Mouse (Mus musculus) myocyte (in vitro differentiated cells): ENCODE data around the gene Olfr465-ps1.

Source experiments
- MAX ChIP-seq: IDR thresholded peaks from one replicate; pipeline ENCODE4 v1.6.1; 2011; ENCODE audit warnings: low read depth, mild to moderate bottlenecking, control low read depth
- MYOD1 ChIP-seq, 3 experiments: IDR thresholded peaks; one replicate each; pipeline ENCODE4 v1.6.1; 2011; ENCODE audit warnings: control low read depth in 2 of 3, low read depth in 2 of 3, mild to moderate bottlenecking in 2 of 3, moderate library complexity in 1 of 3; ENCODE audit not compliant: insufficient read length in 2 of 3, control insufficient read depth in 1 of 3
- MYOG ChIP-seq, 3 experiments: IDR thresholded peaks; one replicate each; pipeline ENCODE4 v1.6.1; 2011; ENCODE audit warnings: control low read depth in 2 of 3, low read depth in 2 of 3, mild to moderate bottlenecking in 2 of 3; ENCODE audit not compliant: insufficient read length in 2 of 3, control insufficient read depth in 1 of 3, insufficient read depth in 1 of 3
- POLR2A ChIP-seq: IDR thresholded peaks from one replicate; pipeline ENCODE4 v1.6.1; 2011; ENCODE audit warnings: low read depth, mild to moderate bottlenecking, control low read depth, moderate library complexity; ENCODE audit not compliant: insufficient read length
- POLR2AphosphoS2 ChIP-seq: IDR thresholded peaks from one replicate; pipeline ENCODE4 v1.6.1; 2011; ENCODE audit warnings: low read depth, control low read depth; ENCODE audit not compliant: insufficient read length
- TCF12 ChIP-seq: IDR thresholded peaks from one replicate; pipeline ENCODE4 v1.6.1; 2011; ENCODE audit warnings: mild to moderate bottlenecking, control low read depth; ENCODE audit not compliant: poor library complexity, insufficient read depth, severe bottlenecking
- TCF3 ChIP-seq: IDR thresholded peaks from one replicate; pipeline ENCODE4 v1.6.1; 2011; ENCODE audit warnings: low read depth, control low read depth; ENCODE audit not compliant: insufficient read length
- USF1 ChIP-seq: IDR thresholded peaks from one replicate; pipeline ENCODE4 v1.6.1; 2011; ENCODE audit warnings: low read depth, mild to moderate bottlenecking, control low read depth, moderate library complexity

- TF ChIP-seq POLR2A (no peak), MAX (no peak), MYOG (IDR thresholded peaks at IDR 0.05; ENCODE audit: control insufficient read depth in 1 of 3, insufficient read depth in 1 of 3, insufficient read length in 2 of 3, low read depth in 2 of 3) (no peak), TCF12 (no peak), POLR2AphosphoS2 (no peak), MYOD1 (IDR thresholded peaks at IDR 0.05; ENCODE audit: control insufficient read depth in 1 of 3, insufficient read length in 2 of 3, low read depth in 2 of 3) (no peak), TCF3 (no peak), USF1 (no peak)
These were observed 16.9 kb upstream of the Olfr465-ps1 start for GRCm38 (mm10) chr13:65120984-65121383.
